Mouse (Mus musculus): Measurements from ENCODE around the gene Gm10721.
"Not testable (repeated sequence)": the region's sequence is repeated elsewhere in the genome, so short reads cannot be mapped to it uniquely, and the experiment has no call there.

GRCm38 (mm10) chr9:3019835-3020727, 7.1 kb downstream of the Gm10721 start:
- TF ChIP-seq CTCF (IDR thresholded peaks at IDR 0.05; ENCODE audit: extremely low read depth, insufficient read length, insufficient replicate concordance, low read depth, low read length); POLR2A (IDR thresholded peaks at IDR 0.05; ENCODE audit: low read depth, low read length): not testable (repeated sequence)

Data from small intestine, adult 2 months (tissue).